Mouse (Mus musculus) megakaryocyte, adult 5-6 weeks (primary cell): Measurements from ENCODE around the gene Vmn1r84. TPM values are rescaled to one million over a fixed set of nuclear protein-coding genes. Genes with fewer than 3 reads are reported as not detected.

Experiments used
- ATAC-seq: 2 replicates; pipeline ENCODE4 v1.8.0; 2016; ENCODE audit warnings: mild to moderate bottlenecking, inconsistent platforms; ENCODE audit not compliant: poor library complexity, severe bottlenecking
- total RNA-seq, 2 experiments: library from RNA; stranded (forward) in 1 of 2; stranded (reverse) in 1 of 2; fragments of 153-499, 151-499 nt in 1 of 2; fragments of 221-1000, 200-1000 nt in 1 of 2; gene quantifications; 2 replicates each; pipeline versions ENCODE4 v1.2.3 to v1.2.4; 2015 to 2017

The Vmn1r84 gene
- not detected in 2 replicates for total RNA-seq (2015)
- total RNA-seq (2017): not detected in 2 replicates

DNA sequence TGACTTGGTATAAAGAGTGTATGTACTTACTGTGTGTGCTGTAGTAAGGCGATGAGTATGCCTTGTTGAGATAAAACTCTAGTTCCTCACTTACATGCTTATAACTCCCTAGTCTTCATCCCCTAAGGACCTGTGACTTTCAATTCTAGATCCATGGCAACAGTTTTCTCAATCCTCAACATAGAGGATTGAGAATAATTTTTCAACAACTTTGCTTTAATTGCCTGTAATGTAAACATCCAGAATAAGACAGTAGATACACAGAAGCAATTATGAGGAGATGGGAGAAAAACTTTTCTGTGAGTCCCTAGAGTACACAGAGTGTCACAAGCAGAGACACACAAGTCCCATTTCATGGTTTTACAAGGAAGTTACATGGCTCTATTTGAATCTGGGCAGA, at the start of gene Vmn1r84:
Vmn1r84 (minus strand) TSS at position 101 of the 400 bp plus-strand sequence.
- no peak for ATAC-seq

DNA sequence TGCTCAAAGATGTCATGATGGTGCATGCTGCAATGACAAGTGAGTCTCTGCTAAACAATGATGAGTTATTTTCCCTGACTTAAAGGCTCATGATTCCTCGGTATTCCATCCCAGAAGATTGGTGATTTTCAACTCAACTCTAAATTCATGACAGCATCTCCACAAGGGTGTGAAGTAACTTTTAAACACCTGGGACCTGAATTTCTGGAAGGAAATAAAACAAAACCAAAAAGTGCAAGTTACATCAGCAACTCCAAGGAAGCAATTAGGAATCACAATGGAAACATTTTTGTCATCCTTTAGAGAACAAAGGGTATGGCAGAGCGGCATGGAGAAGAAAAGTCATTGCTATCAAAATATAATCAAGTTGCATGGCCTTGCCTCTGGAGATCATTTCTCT, 39.7 kb downstream of the Vmn1r84 start, which contains the start of gene Vmn1r83:
Vmn1r83 (minus strand) TSS at position 101 of the 400 bp plus-strand sequence.
- ATAC-seq: no peak

Other genes with a start within 250 kb of the Vmn1r84 start
- gene Vmn1r78, start 219.0 kb downstream of the Vmn1r84 start, total RNA-seq (2015): not detected in 2 replicates
- not detected in 2 replicates for gene Vmn1r78, start 219.0 kb downstream of the Vmn1r84 start, total RNA-seq (2017)
- gene Vmn1r79, start 198.0 kb downstream of the Vmn1r84 start, total RNA-seq (2015): not detected in 2 replicates
- not detected in 2 replicates for gene Vmn1r79, start 198.0 kb downstream of the Vmn1r84 start, total RNA-seq (2017)
- not detected in 2 replicates for gene Vmn1r80, start 180.0 kb downstream of the Vmn1r84 start, total RNA-seq (2015)
- not detected in 2 replicates for gene Vmn1r80, start 180.0 kb downstream of the Vmn1r84 start, total RNA-seq (2017)
- gene Vmn1r81, start 101.0 kb downstream of the Vmn1r84 start, total RNA-seq (2015): not detected in 2 replicates
- gene Vmn1r81, start 101.0 kb downstream of the Vmn1r84 start, total RNA-seq (2017): not detected in 2 replicates
- gene Vmn1r82, start 68.8 kb downstream of the Vmn1r84 start, total RNA-seq (2015): not detected in 2 replicates
- not detected in 2 replicates for gene Vmn1r82, start 68.8 kb downstream of the Vmn1r84 start, total RNA-seq (2017)
- gene Vmn1r83, start 39.8 kb downstream of the Vmn1r84 start, total RNA-seq (2015): not detected in 2 replicates
- gene Vmn1r83, start 39.8 kb downstream of the Vmn1r84 start, total RNA-seq (2017): not detected in 2 replicates
- not detected in 2 replicates for gene Zfp551, start 53.5 kb upstream of the Vmn1r84 start, total RNA-seq (2015)
- 0.07 and 0.41 TPM in 2 replicates for gene Zfp551, start 53.5 kb upstream of the Vmn1r84 start, total RNA-seq (2017)
- gene Zfp606, start 109.0 kb upstream of the Vmn1r84 start, total RNA-seq (2015): 5.1 and 5.9 TPM in 2 replicates
- 4.6 and 5.2 TPM in 2 replicates for gene Zfp606, start 109.0 kb upstream of the Vmn1r84 start, total RNA-seq (2017)
- not detected in 2 replicates for gene 2900092C05Rik, start 143.2 kb upstream of the Vmn1r84 start, total RNA-seq (2015)
- gene 2900092C05Rik, start 143.2 kb upstream of the Vmn1r84 start, total RNA-seq (2017): not detected in 2 replicates
- gene Vmn2r53, start 239.5 kb upstream of the Vmn1r84 start, total RNA-seq (2015): 0.04 TPM in 1 of 2 replicates, not detected in the other
- not detected in 2 replicates for gene Vmn2r53, start 239.5 kb upstream of the Vmn1r84 start, total RNA-seq (2017)